Mouse (Mus musculus): ENCODE data around the gene Olfr870. TPM values are rescaled to one million over a fixed set of nuclear protein-coding genes. Genes with fewer than 3 reads are reported as not detected.

The Olfr870 gene
- polyA plus RNA-seq, 1 experiment from 2014 or later = not detected

DNA sequence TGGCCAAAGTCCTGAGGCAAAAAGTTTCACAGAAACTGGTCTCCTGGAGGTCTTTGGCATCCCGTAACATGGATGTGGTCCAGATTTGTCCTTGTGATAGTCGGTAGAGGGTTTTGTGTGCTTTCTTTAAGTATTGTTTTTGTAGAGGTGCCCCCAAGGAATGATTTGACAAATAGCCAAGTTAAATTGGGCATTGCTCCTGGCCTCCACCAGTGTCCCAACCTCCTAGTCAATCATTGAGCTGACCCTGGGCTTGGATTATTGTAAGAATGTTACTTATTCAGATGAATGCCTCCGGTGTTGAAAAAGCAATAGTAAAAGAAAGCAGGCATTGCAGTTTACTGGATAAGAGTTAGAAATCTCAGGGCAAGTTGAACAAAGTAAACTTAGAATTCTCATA lies 24.2 kb downstream of the Olfr870 start:
- no peak for DNase-seq
- Histone ChIP-seq H3K27ac (ENCODE audit: low read depth) (no peak overlapping the region), H3K36me3 (ENCODE audit: insufficient read depth) (no peaks in the 10 kb centered on the region), H3K27me3 (ENCODE audit: insufficient read depth, low read length) (no peaks in the 10 kb centered on the region), H3K4me3 (ENCODE audit: low read depth, low read length) (no peak overlapping the region), H3K9ac (no peak overlapping the region), H3K9me3 (ENCODE audit: low read depth, low read length) (no peaks in the 10 kb centered on the region; the same call in 1 of the 2 replicates), H3K4me1 (ENCODE audit: insufficient read depth) (no peaks in the 10 kb centered on the region), H3K4me2 (no peak overlapping the region)
- no peak for ATAC-seq (ENCODE audit: insufficient read depth)
- no peak for TF ChIP-seq CTCF (IDR thresholded peaks at IDR 0.05; ENCODE audit: low read depth)
- WGBS = 83% methylated on average over 3 of the region's 3 CpGs

DNA sequence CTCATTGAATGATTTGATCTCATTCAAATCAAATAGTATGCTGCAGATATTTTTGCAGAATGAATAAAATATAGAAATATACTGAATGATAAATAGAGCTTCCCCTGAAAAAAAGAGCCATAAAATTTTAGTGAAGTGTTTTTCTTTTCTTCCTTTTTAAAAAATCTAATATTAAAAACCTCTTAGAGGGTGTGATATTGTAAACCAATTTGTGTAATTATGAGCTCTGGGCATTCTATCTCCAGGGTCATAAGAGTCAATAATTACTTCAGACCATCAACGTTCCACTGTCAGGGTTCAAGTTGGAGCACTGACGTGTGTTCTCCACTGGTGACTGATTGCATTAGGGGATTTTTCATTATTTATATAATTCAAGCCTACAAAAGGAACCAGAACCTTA lies 45.1 kb downstream of the Olfr870 start, which contains the start of gene Olfr869:
Olfr869 (plus strand) TSS at position 301 of the 400 bp plus-strand sequence.
- Histone ChIP-seq H3K36me3 (ENCODE audit: insufficient read depth) (no peaks in the 10 kb centered on the region), H3K9me3 (ENCODE audit: low read depth, low read length) (no peaks in the 10 kb centered on the region), H3K27me3 (ENCODE audit: insufficient read depth, low read length) (no peaks in the 10 kb centered on the region), H3K27ac (ENCODE audit: low read depth) (no peak within 1 kb of the TSS), H3K4me1 (ENCODE audit: insufficient read depth) (no peaks in the 10 kb centered on the region), H3K4me2 (no peak within 1 kb of the TSS), H3K9ac (no peak within 1 kb of the TSS), H3K4me3 (ENCODE audit: low read depth, low read length) (no peak within 1 kb of the TSS)
- no peak for TF ChIP-seq CTCF (IDR thresholded peaks at IDR 0.05; ENCODE audit: low read depth)
- DNase-seq (no peak), ATAC-seq (ENCODE audit: insufficient read depth) (no peak)
- 85% methylated on average over 2 of the region's 2 CpGs for WGBS

Other genes with a start within 250 kb of the Olfr870 start
- gene Olfr866, start 146.0 kb downstream of the Olfr870 start, polyA plus RNA-seq (2014; fragmentation: Nextera tagmentation; extraction: Ambion mirVana) = not detected in 2 replicates
- gene Olfr867, start 116.5 kb downstream of the Olfr870 start, polyA plus RNA-seq (2014; fragmentation: Nextera tagmentation; extraction: Ambion mirVana) = not detected in 2 replicates
- gene Olfr868, start 75.4 kb downstream of the Olfr870 start, polyA plus RNA-seq (2014; fragmentation: Nextera tagmentation; extraction: Ambion mirVana) = not detected in 2 replicates
- gene Olfr869, start 45.0 kb downstream of the Olfr870 start, polyA plus RNA-seq (2014; fragmentation: Nextera tagmentation; extraction: Ambion mirVana) = not detected in 2 replicates
- not detected in 2 replicates for gene Olfr871, start 38.1 kb upstream of the Olfr870 start, polyA plus RNA-seq (2014; fragmentation: Nextera tagmentation; extraction: Ambion mirVana)
- gene Olfr872, start 63.1 kb upstream of the Olfr870 start, polyA plus RNA-seq (2014; fragmentation: Nextera tagmentation; extraction: Ambion mirVana) = not detected in 2 replicates
- gene Olfr39, start 108.3 kb upstream of the Olfr870 start, polyA plus RNA-seq (2014; fragmentation: Nextera tagmentation; extraction: Ambion mirVana) = not detected in 2 replicates
- not detected in 2 replicates for gene Olfr873, start 124.5 kb upstream of the Olfr870 start, polyA plus RNA-seq (2014; fragmentation: Nextera tagmentation; extraction: Ambion mirVana)
- not detected in 2 replicates for gene Olfr18, start 162.0 kb upstream of the Olfr870 start, polyA plus RNA-seq (2014; fragmentation: Nextera tagmentation; extraction: Ambion mirVana)
- 37.8 and 39.7 TPM in 2 replicates for gene Zfp560, start 211.1 kb upstream of the Olfr870 start, polyA plus RNA-seq (2014; fragmentation: Nextera tagmentation; extraction: Ambion mirVana)

All from lung, embryonic 14.5 days (tissue).